Mouse (Mus musculus) cerebellum, adult 2 months (tissue): ENCODE measurements around the gene Olfr775.

Source experiments
- CTCF ChIP-seq: fragments of 200-500 bp; IDR thresholded peaks from 2 replicates; pipeline ENCODE4 v1.5.1; 2011; ENCODE audit warnings: low read depth, mild to moderate bottlenecking, control low read depth, low read length, moderate library complexity, borderline replicate concordance; ENCODE audit not compliant: insufficient read depth
- POLR2A ChIP-seq: fragments of 200-500 bp; IDR thresholded peaks from 2 replicates; pipeline ENCODE4 v1.6.1; 2011; ENCODE audit warnings: low read length, control low read depth, borderline replicate concordance; ENCODE audit not compliant: insufficient read depth

DNA sequence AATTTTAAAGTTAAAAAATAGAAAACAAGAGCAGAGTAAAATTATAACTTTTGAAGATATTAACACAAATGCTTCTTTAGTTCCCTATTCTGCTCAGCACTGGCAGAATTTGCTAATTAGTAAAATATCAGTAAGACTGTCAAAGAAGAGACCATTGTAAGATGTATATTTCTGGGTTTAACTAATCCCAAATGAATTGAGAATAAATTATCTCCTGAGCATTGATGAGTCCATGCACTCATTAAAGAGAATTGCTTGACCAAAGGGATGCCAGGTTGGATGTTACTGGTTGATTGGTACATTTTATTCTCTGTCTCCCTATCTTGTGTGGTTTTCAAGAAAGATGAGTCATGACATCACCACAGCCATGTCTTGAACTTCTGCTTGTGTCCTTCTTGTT lies 10.6 kb downstream of the Olfr775 start, which contains the start of gene Olfr776:
- TF ChIP-seq CTCF: no peak
- no peak for TF ChIP-seq POLR2A
